Mouse (Mus musculus) common myeloid progenitor, adult 5-6 weeks (primary cell): ENCODE measurements around the gene Atp5c1. TPM values are rescaled to one million over a fixed set of nuclear protein-coding genes. Genes with fewer than 3 reads are reported as not detected.
A peak's percentile ranks its signal among the peaks of the same experiment; 100 is the strongest.

Experiments used
- ATAC-seq: replicated peaks from 2 replicates; pipeline ENCODE4 v1.8.0; 2016; ENCODE audit warnings: low read depth, mild to moderate bottlenecking, moderate TSS enrichment, inconsistent platforms; ENCODE audit not compliant: poor library complexity, severe bottlenecking
- total RNA-seq: library from RNA; stranded (forward); fragments of 200-1000, 187-1606 nt; gene quantifications from 2 replicates; pipeline ENCODE4 v1.2.3, GENCODE M21; 2017

Gene Atp5c1
- total RNA-seq = 446 and 456 TPM in 2 replicates

- ATAC-seq = peak; percentile 92
Observed at GRCm38 (mm10) chr2:10080310-10081010, at the start of gene Atp5c1, which contains the start of gene Kin. TSS of gene Atp5c1 (minus strand) at chr2:10080510. TSS of gene Kin (plus strand) at chr2:10080593.

DNA sequence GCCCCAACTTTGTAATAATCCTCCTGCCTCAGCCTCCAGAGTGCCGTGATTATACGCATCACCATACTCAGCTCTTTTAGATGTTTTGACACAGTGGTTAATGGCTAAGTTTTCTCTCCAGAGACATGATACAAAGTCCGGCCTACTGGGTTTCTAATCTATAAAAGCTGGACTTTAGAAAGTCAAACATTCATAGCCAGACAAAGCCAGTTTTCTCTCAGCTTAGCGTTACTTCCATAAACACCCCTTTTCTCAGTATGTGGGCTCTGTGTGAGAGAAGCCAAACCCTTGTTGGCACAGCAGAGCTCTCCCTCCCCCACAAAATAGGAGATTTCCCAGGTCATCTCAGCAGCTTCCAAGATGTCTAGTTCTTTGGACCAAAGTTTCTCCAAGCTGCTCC, 48.3 kb upstream of the Atp5c1 start:
- no peak for ATAC-seq

GRCm38 (mm10) chr2:10127471-10127870, 47.2 kb upstream of the Atp5c1 start:
- ATAC-seq = no peak

DNA sequence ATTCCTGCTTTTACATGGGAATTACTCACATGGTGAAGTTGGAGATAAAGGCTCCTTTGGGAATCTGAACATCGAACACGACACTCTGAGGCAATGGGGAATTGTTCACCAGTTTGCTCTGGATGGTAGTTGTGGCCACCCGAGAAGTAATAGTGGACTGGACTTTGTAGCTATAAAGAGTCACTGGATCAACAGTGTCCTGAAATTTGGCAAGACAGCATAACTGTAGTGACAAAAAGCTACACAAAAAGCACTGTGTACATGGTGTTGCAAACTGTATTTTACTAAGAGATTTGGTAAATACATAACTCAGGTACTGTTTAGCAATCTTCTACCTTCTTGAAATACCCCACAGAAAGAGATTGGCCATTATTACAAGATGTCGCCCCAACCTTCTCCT, 45.8 kb upstream of the Atp5c1 start:
- no peak for ATAC-seq

- ATAC-seq = no peak
Observed at GRCm38 (mm10) chr2:10121826-10122225, 41.5 kb upstream of the Atp5c1 start.

DNA sequence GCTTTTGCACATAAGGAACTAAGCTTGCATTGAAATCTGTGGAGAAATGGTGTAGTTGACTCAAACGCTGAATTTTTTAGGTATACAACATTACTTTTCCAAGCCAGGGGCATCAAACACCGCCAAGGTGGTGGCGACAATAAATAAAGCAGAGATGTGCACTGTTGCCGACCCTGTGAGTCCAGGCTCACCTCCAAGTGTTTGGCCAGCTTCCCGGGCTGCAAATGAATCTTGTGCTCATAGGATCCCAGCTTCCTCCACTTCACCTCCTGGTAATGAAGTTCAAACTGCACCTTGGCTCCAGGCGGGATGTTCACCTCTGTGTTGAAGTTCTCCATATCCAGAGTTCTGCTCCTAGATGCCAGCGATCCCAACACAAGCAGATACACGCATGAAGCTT, 39.0 kb upstream of the Atp5c1 start:
- no peak for ATAC-seq

GRCm38 (mm10) chr2:10118751-10119150, 38.4 kb upstream of the Atp5c1 start:
- ATAC-seq = no peak

DNA sequence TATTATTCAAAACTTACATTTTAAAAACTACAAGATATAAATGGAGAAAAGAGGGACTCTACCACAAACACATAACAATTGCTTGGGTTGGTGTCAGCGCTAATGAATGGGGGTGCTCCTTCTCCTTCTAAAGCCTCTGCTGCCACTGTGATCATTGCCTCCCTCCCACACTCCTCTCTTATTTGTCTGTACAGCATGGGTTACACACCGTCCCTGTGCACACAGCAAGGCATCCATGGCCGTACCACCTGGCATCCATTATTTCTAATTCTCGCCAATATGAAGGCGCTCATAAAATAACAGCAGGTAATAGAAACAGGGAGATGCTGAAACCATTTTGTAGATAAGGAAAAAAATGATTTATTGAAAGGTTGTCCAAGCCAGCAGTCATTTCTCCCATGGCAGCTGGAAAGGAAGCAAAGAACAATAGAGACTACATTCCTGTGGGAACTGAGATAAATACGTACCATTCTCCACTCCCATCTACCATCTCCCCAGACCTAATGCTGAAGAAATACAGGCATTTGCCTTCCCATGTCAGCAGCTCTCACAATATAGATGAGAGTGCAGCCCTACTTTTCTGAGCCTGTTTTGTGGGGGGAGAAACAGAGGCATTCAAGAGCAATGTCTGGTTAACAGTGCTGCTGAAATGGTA, 28.4 kb upstream of the Atp5c1 start:
- no peak for ATAC-seq

DNA sequence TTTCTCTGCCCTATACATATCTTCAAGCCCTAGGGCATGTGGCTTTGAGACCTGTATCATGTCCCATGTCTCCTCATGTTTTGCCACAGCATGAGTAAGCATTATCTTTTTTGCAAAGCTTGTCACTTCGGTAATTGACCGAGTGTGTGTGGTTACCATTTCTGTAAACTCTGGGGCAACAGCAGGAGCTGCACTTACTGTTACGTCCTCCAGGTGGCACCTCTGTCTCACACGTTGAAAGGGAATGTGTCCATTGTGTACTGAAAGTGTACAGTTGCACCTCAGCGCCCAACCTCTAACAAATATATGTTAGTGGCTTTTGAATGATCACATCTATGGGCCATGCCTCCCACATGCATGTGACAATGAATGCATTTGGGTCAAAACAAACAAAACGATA, 20.9 kb upstream of the Atp5c1 start:
- ATAC-seq = peak; percentile 94

DNA sequence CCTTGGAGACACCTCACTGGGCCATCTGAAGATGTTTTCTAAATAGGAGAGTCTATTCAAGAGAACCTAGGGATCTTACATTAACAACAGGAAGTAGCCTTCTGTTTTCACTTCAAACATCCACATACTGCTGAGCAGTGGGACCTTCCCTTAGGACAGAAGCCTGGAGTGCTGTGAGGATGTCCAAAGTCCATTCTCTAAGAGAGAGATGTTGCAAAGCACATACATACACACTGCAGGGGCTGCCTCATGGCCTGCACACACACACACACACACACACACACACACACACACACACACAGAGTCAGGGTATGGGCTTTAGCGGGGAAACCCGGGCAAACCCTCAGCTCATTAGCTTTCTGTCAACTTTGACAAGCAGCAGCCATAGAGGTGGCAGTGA, 20.2 kb upstream of the Atp5c1 start:
- ATAC-seq = no peak

DNA sequence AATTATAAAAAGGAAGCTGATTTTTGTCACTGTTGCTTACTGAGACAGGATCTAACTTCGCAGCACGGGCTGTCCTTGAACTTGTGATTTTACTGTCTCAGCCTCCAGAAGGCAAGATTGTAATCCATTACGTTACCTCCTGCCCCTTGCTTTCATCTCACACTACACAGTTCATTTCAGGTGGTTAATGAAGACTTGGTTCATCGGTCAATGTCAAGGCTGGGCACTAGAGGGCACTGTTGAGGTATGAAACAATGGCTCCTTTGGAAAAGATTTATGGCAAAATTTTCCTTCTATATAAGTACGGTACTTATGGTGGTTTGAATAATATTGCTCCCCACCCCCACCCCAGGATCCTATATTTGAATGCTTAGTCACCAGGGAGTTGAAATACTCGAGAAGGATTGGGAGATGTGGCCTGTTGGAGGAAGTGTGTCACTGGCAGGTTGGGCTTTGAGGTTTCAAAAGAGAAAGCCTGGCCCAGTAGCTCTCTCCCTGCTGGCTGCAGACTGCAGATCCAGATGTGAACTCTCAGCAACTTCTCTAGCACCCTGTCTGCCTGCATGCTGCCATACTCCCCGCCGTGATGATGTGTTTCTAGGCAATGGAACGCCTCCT, 18.4 kb upstream of the Atp5c1 start:
- peak; percentile 64 for ATAC-seq

- ATAC-seq = no peak
Observed at GRCm38 (mm10) chr2:10094327-10095100, 14.2 kb upstream of the Atp5c1 start.

DNA sequence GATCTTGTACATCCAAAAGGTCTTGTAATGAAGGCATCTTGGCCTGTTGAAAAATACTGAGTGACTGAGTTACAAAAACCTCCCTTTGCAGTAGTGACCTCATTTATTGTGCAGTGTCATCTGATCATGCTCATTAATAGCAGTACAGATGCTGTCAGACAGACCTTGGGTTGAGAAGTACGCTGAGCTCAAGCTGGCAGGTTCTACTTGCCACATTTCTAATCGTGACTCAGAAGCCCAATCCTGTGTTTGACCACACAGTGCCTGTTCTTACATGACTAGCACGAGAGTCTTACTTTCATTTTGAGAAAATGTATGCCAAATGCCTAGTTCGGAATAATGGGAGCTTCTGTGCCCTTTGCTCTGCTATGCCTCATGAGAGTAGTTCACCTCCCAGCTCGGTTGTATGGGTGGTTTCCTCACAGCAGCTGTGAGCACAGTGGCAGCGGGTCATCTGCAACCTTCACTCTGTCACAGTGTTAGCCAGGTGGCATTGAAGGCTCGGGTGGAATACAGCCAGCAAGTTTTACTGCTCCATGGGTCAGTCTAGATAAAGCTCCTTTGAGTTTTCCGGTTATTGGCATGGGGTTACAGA, 7.0 kb upstream of the Atp5c1 start:
- ATAC-seq = no peak

DNA sequence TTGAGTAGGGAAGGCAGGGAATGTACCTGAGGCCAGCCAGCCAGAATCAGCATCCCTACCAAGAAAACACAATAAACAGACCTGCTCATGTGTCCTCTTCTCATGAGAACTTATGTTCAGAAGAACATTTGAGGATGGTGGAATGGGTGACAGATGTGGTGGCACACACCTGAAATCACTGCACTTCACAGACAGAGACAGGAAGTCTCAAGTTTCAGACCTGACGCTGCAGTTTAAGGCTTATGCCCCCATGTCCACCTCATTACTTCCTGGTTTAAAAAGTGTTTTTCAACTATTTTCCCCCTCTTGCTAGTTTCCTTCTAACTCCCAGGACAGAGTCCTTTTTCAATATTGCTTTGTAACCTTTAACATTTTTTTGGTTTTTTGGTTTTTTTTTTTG, 2.4 kb upstream of the Atp5c1 start:
- ATAC-seq = no peak

DNA sequence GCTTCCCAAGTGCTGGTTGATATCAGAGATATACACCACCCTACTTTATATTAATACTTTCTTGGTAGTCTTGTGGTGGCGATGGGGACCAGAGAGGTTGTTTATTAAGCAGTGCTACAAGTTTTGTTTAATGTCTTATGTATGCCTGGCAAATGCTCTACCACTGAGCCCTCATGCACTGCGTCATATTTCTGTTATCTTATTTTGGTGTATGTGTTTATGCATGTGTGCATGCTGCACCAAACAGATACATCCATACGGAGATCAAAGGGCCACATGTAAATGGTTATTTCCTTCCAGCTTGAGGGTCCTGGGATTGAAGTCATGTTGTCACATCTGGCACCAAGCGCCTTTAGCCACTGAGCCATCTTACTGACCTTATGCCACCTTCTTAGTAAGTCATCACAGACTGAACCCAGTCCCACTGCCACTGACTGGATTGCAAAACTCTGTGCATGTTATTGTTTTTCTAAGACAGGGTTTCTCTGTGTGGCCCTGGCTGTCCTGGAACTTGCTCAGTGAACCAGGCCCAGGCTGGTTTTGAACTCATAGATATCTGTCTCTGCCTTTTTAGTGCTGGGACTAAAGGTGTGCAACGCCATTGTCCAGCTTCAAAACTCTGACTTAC, 1.3 kb upstream of the Atp5c1 start:
- ATAC-seq = no peak

GRCm38 (mm10) chr2:10079745-10080309, 483 bp downstream of the Atp5c1 start:
- ATAC-seq = peak; percentile 29

DNA sequence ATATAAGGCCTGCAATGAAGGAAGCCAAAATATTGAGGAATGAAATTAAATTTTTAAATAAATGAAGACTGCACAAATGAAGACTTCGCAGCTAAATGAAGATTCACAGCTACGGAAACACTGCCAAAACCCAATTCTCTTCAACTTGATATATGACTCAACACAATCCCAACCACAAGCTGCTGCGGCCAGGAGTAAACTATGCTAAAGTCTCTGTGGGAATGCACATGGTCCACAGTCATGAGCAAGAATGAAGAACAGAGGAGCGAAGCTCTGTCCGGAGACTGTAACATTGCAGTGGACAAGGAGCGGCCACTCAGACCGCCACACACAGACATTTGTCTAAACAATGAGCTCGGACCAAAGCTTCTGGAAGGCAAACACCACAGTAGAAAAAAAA, 3.6 kb downstream of the Atp5c1 start:
- ATAC-seq = peak; percentile 15; the same call in 1 of the 2 replicates

DNA sequence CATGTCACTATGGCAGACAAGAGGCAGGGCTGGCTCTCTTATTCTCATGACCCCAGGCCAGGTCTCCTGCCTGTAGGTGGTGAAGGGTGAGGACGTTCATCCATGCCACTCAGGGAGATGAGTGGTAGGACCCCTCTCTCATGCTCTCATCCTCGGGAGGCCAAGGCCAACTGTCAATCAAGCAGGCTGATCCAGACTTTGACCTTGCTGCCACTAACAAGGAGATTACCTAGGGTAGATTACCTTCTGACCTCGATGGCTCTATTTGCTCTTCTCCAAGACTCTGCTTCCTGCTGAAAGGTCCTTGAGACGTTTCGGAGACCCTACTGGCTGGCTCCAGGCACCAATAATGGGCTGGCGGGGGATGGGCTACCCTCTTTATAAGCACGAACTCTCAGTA, 5.8 kb downstream of the Atp5c1 start:
- no peak for ATAC-seq

DNA sequence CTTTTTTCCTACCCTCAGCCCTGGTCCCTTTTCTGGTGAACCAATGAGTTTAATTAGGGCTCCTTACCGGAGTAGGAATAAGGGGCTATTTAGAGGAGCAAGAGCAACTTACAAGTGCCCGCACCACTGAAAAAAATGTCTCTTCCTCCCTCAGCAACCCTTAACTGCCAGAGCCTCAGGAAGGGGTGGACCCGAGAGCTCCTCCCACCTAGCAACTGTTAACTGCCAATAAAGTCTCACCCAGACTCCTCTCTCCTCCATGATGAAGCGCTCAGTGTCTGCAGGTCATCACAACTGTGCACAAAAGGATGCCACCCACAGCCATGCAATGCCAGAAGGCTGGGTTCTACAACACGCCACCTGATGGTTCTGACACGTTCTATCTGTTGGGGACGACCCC, 8.6 kb downstream of the Atp5c1 start:
- peak; percentile 62 for ATAC-seq
